Mouse (Mus musculus) left cerebral cortex, adult 9 months (tissue): ENCODE results near the gene Sh2b1.

Source experiments
- DNase-seq, 2 experiments: peaks; one replicate each; pipeline ENCODE4 v3.0.0; 2022; ENCODE audit warnings: low spot score in 2 of 2

The Sh2b1 gene

GRCm38 (mm10) chr7:126474486-126474955, 703 bp downstream of the Sh2b1 start:
- no peak for DNase-seq

GRCm38 (mm10) chr7:126473470-126474086, 1.6 kb downstream of the Sh2b1 start:
- DNase-seq: no peak

GRCm38 (mm10) chr7:126472713-126473112, 2.5 kb downstream of the Sh2b1 start:
- no peak for DNase-seq

GRCm38 (mm10) chr7:126472306-126472705, 2.9 kb downstream of the Sh2b1 start:
- no peak for DNase-seq

- no peak for DNase-seq
These were observed 3.4 kb downstream of the Sh2b1 start for GRCm38 (mm10) chr7:126471853-126472252.

- DNase-seq: no peak
These were observed 3.9 kb downstream of the Sh2b1 start for GRCm38 (mm10) chr7:126471361-126471760.

GRCm38 (mm10) chr7:126470077-126470476, 5.1 kb downstream of the Sh2b1 start:
- no peak for DNase-seq

GRCm38 (mm10) chr7:126467834-126468627, 7.2 kb downstream of the Sh2b1 start:
- DNase-seq: no peak

- no peak for DNase-seq
These were observed 8.0 kb downstream of the Sh2b1 start for GRCm38 (mm10) chr7:126467271-126467670.

- DNase-seq: no peak
These were observed 8.5 kb downstream of the Sh2b1 start for GRCm38 (mm10) chr7:126466707-126467106.

GRCm38 (mm10) chr7:126466116-126466515, 9.1 kb downstream of the Sh2b1 start:
- DNase-seq: no peak

- DNase-seq: no peak
These were observed 9.8 kb downstream of the Sh2b1 start for GRCm38 (mm10) chr7:126465246-126466030.

GRCm38 (mm10) chr7:126464836-126465235, 10.4 kb downstream of the Sh2b1 start:
- no peak for DNase-seq

GRCm38 (mm10) chr7:126464121-126464520, 11.1 kb downstream of the Sh2b1 start:
- DNase-seq: no peak

- DNase-seq: no peak
These were observed 11.7 kb downstream of the Sh2b1 start for GRCm38 (mm10) chr7:126463547-126463946.

- no peak for DNase-seq
These were observed 12.2 kb downstream of the Sh2b1 start, which contains the start of gene Atp2a1 for GRCm38 (mm10) chr7:126463004-126463403. Atp2a1 (minus strand) TSS chr7:126463108.

- DNase-seq: no peak
These were observed 13.6 kb downstream of the Sh2b1 start for GRCm38 (mm10) chr7:126461626-126462025.

GRCm38 (mm10) chr7:126460623-126461399, 14.4 kb downstream of the Sh2b1 start:
- DNase-seq: no peak

GRCm38 (mm10) chr7:126458844-126459618, 16.2 kb downstream of the Sh2b1 start:
- no peak for DNase-seq

GRCm38 (mm10) chr7:126458225-126458624, 17.0 kb downstream of the Sh2b1 start:
- DNase-seq: no peak
